Mouse (Mus musculus) heart, postnatal 0 days (tissue): ENCODE measurements around the gene Gm45711. TPM values are rescaled to one million over a fixed set of nuclear protein-coding genes. Genes with fewer than 3 reads are reported as not detected.

Experiments
- ATAC-seq: fragments of 200-750 bp; cut with Nextera tagmentation; 2 replicates; pipeline ENCODE4 v1.8.0; 2017; ENCODE audit warnings: low read depth, moderate number of reproducible peaks, moderate library complexity; ENCODE audit not compliant: insufficient read depth
- DNase-seq: peaks from one replicate; pipeline ENCODE4 v3.0.0-alpha.2; 2016; ENCODE audit warnings: low spot score
- H3K27ac ChIP-seq: fragments of 300-500 bp; sonication (generic); 2 replicates; pipeline ENCODE4 v1.5.1; 2014; ENCODE audit warnings: low read depth, mild to moderate bottlenecking
- H3K27me3 ChIP-seq: fragments of 300-500 bp; sonication (generic); 2 replicates; pipeline ENCODE4 v1.6.1; 2014; ENCODE audit warnings: low read length, mixed read lengths; ENCODE audit not compliant: control insufficient read depth, insufficient read depth
- H3K36me3 ChIP-seq: fragments of 300-500 bp; sonication (generic); replicated peaks from 2 replicates; pipeline ENCODE4 v1.6.1; 2014; ENCODE audit warnings: low read length, mixed read lengths; ENCODE audit not compliant: control insufficient read depth, insufficient read depth
- H3K4me1 ChIP-seq: fragments of 300-500 bp; sonication (generic); 2 replicates; pipeline ENCODE4 v1.6.1; 2014; ENCODE audit warnings: antibody characterized with exemption; ENCODE audit not compliant: control insufficient read depth, insufficient read depth
- H3K4me2 ChIP-seq: fragments of 300-500 bp; sonication (generic); 2 replicates; pipeline ENCODE4 v1.6.1; 2014; ENCODE audit warnings: low read depth, mild to moderate bottlenecking, low read length, moderate library complexity
- H3K4me3 ChIP-seq: fragments of 300-500 bp; sonication (generic); 2 replicates; pipeline ENCODE4 v1.5.1; 2014; ENCODE audit warnings: low read depth, low read length
- H3K9ac ChIP-seq: fragments of 300-500 bp; sonication (generic); replicated peaks from 2 replicates; pipeline ENCODE4 v1.6.1; 2014; ENCODE audit warnings: low read depth, low read length, mixed read lengths
- H3K9me3 ChIP-seq: fragments of 300-500 bp; sonication (generic); replicated peaks from 2 replicates; pipeline ENCODE4 v1.6.1; 2016; ENCODE audit warnings: low read length; ENCODE audit not compliant: control insufficient read depth
- CTCF ChIP-seq: IDR thresholded peaks from 2 replicates; pipeline ENCODE4 v1.5.1; 2016; ENCODE audit warnings: antibody characterized with exemption, control low read depth, low read depth
- EP300 ChIP-seq: IDR thresholded peaks from 2 replicates; pipeline ENCODE4 v1.6.1; 2016; ENCODE audit warnings: antibody characterized with exemption, low read depth
- WGBS: fragments of 180-500 bp; shearing (Covaris S2); extraction: QIAGEN DNeasy Blood & Tissue Kit; methylation state at CpG from one replicate; pipeline ENCODE4 v1.1.7; 2014; 5-methylcytosine and 5-hydroxymethylcytosine counted together
- polyA plus RNA-seq: library from polyadenylated mRNA; unstranded; fragments of >200 nt; fragmentation: Nextera tagmentation; extraction: Ambion mirVana; gene quantifications from 2 replicates; pipeline ENCODE4 v1.2.1, GENCODE M21; 2015
- total RNA-seq: library from RNA; depleted of rRNA; stranded (reverse); fragments of >200 nt; gene quantifications from 2 replicates; pipeline ENCODE4 v1.2.3, GENCODE M21; 2014; ENCODE audit warnings: low replicate concordance

Gm45711 gene
- total and polyA plus RNA-seq, 2 experiments from 2014 or later, result not detected

DNA sequence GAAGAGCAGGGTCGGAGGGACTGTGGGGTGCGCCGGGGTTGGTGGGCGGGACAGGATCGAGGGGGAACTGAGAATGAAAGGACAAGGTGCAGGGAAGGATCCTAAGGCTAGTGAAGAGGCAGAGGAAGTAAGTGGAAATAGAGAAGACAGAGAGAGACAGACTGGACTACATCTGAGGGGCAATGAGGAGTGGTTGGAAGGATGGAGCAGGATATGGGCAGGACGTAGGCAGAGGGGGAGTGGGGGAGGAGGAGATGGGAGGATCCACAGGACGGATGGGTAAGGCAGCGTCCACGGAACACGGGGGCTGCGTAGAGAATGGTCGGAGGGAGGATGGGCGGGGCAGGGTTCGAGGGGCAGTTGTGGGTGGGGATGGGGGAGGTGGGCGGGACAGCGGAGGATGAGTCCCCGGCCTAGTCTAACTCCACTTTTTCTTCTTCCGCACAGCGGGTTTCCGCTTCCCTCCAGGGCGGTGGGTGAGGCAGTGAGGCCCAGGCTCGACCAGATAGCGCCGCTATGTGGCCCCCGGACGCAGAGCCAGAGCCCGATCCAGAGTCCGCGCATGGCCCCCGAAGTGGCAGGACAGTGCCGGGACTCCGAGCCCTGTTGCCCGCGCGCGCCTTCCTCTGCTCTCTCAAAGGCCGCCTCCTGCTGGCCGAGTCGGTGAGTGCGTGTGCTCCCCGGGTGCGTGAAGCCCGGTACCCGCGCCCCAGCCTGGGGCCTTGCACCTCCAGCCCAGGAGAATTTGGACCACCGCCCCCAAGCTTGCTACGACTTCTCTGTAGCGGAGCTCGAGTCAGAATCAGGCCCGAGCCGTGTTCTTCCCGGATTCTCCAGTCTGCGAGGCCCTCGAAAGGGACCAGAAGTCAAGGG is 30.6 kb upstream of the Gm45711 start:
- peak; percentile 60 for ATAC-seq
- WGBS, result under 1% methylated on average over 47 of the region's 54 CpGs

DNA sequence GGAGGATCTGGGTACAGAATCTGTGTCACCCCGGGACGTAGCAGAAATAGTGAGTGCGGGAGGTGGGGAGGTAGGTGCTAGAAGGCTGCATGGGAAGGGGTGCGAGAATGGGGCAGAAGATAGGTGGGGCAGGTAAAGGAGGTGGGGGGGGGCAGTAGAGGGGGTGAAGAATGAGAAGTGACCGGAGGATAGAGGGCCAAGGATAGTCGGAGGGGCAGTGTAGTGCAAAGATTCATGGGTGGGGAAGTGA is 30.0 kb upstream of the Gm45711 start:
- ATAC-seq (no peak), DNase-seq (no peak)
- under 1% methylated on average over 6 of the region's 6 CpGs for WGBS
- peak overlapping the region; percentile 85 for H3K4me2 ChIP-seq
- no peaks in the 10 kb centered on the region for H3K9me3 ChIP-seq
- H3K27me3 ChIP-seq, result no peaks in the 10 kb centered on the region
- H3K4me3 ChIP-seq, result peak overlapping the region; percentile 63
- peak overlapping the region; percentile 73 for H3K9ac ChIP-seq
- H3K36me3 ChIP-seq, result no peaks in the 10 kb centered on the region; the same call in 1 of the 2 replicates
- H3K27ac ChIP-seq, result peak overlapping the region; percentile 90
- TF ChIP-seq EP300, result no peak
- TF ChIP-seq CTCF, result no peak
- H3K4me1 ChIP-seq, result no peaks in the 10 kb centered on the region; the same call in 1 of the 2 replicates

More for the DNA sequence above, 30.6 kb upstream of the Gm45711 start:
- Histone ChIP-seq H3K9me3 (no peaks in the 10 kb centered on the region), H3K27ac (peak overlapping the region; percentile 90), H3K4me3 (peak overlapping the region; percentile 63), H3K27me3 (no peaks in the 10 kb centered on the region), H3K36me3 (no peaks in the 10 kb centered on the region; the same call in 1 of the 2 replicates), H3K4me1 (no peaks in the 10 kb centered on the region; the same call in 1 of the 2 replicates), H3K4me2 (peak overlapping the region; percentile 85), H3K9ac (peak overlapping the region; percentile 73)
- TF ChIP-seq CTCF (peak; percentile 60), EP300 (peak; percentile 35; the same call in 1 of the 2 replicates)
- peak; percentile 79 for DNase-seq

DNA sequence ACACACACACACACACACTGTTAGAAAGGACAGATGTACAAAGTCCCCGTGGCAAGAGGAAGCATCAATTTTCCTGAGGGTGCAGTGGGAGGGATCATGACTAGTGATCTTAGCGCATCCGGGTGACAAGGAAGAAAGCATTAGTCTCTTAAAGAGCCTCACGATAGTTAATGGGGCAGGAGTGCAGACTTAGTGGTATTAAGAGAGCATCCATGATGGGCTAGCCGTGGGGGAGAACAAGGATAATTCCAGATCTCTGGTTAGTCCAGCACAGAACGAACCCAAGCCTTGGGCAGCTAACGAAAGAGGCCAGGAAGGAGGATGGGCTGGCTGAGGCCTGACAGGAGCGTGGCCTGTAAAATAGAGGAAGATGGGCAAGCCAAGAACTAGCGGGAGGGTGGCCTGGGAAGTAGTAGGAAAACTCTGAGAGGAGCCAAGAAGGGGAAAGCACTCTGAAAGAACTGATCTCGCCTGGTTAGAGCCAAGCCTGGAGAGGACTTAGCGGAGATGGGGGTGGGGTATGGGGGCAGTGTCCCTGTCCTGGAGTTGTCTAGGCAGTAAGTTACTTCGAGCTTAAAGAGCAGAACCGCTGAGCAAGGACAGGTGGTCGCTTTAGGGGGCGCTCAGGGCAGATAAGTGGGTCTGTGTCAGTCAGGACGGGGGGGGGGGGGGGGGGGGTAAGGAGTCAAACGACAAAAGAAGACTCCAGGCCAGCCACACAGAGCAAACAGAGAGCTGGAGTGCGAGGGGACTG is 29.5 kb upstream of the Gm45711 start, which contains the start of gene Cmtm3:
Gene Cmtm3 (plus strand): TSS at position 182 of the 754 bp plus-strand sequence.
- ATAC-seq (no peak), DNase-seq (peak; percentile 45)
- no peaks in the 10 kb centered on the region; the same call in 1 of the 2 replicates for H3K36me3 ChIP-seq
- H3K9me3 ChIP-seq, result no peaks in the 10 kb centered on the region
- H3K4me3 ChIP-seq, result peak within 1 kb of the TSS; percentile 63
- peak within 1 kb of the TSS; percentile 90 for H3K27ac ChIP-seq
- H3K27me3 ChIP-seq, result no peaks in the 10 kb centered on the region
- H3K9ac ChIP-seq, result peak within 1 kb of the TSS; percentile 73
- peak within 1 kb of the TSS; percentile 85 for H3K4me2 ChIP-seq
- H3K4me1 ChIP-seq, result no peaks in the 10 kb centered on the region; the same call in 1 of the 2 replicates
- TF ChIP-seq EP300 (no peak), CTCF (no peak)
- WGBS, result 24% methylated on average over 17 of the region's 18 CpGs

DNA sequence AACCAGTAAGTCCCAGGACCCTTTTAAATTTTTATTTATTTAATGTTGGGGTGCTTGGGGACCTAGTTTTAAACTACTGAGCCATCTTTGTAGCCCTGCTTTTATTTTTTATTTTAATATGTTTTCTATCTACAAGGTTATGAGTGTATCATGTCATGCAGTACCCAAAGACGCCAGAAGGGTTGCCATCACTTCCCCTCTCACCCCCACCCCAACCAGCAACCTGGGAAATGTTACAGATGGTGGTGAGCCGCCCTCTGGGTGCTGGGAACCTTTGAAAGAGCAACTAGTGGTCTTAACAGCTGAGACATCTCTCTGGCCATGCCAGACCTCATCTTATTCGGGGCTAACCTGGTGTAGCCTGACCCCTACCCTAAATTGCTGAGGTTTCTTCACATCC is 28.0 kb upstream of the Gm45711 start:
- no peak for DNase-seq
- 57% methylated on average over 3 of the region's 3 CpGs for WGBS
- Histone ChIP-seq H3K27ac (no peak overlapping the region), H3K27me3 (no peaks in the 10 kb centered on the region), H3K4me3 (no peak overlapping the region), H3K4me2 (no peak overlapping the region), H3K9me3 (no peaks in the 10 kb centered on the region), H3K4me1 (no peaks in the 10 kb centered on the region; the same call in 1 of the 2 replicates), H3K9ac (no peak overlapping the region), H3K36me3 (no peaks in the 10 kb centered on the region)
- no peak for ATAC-seq
- no peak for TF ChIP-seq CTCF
- no peak for TF ChIP-seq EP300

DNA sequence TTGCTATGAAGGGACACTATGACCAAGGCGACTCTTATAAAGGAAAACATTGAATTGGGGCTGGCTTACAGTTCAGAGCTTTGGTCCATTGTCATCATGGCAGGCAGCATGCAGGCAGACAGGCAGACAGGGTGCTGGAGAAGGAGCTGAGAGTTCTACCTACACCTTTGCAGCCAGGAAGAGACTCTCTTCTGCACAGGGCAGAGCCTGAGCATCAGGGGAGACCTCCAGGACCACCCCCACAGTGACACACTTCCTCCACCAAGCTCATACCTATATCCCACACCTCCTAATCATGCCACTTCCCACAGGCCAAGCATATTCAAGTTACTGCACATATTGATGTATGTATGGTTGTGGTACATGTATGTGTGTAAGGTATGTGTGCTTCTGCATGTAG is 26.9 kb upstream of the Gm45711 start:
- no peaks in the 10 kb centered on the region for H3K36me3 ChIP-seq
- no peaks in the 10 kb centered on the region for H3K9me3 ChIP-seq
- no peak overlapping the region for H3K9ac ChIP-seq
- DNase-seq, result no peak
- WGBS, result 86% methylated on average over 1 of the region's 1 CpGs
- no peaks in the 10 kb centered on the region for H3K27me3 ChIP-seq
- no peak for TF ChIP-seq CTCF
- no peak for TF ChIP-seq EP300
- no peak overlapping the region for H3K4me2 ChIP-seq
- no peak overlapping the region for H3K27ac ChIP-seq
- H3K4me3 ChIP-seq, result no peak overlapping the region
- H3K4me1 ChIP-seq, result no peaks in the 10 kb centered on the region; the same call in 1 of the 2 replicates
- ATAC-seq, result no peak
